Mouse (Mus musculus) heart, postnatal 10 days (tissue): ENCODE data around the gene Fstl4. TPM values are rescaled to one million over a fixed set of nuclear protein-coding genes. Genes with fewer than 3 reads are reported as not detected.

Experiments used
- DNase-seq, 2 experiments: peaks; one replicate each; pipeline ENCODE4 v3.0.0; 2021
- intact Hi-C: fragments of 180-260 bp; cut with DNase I; formaldehyde crosslinking; loops from one replicate; pipeline ENCODE4 v1.15.1; 2025
- total RNA-seq, 2 experiments: library from RNA; stranded (reverse); gene quantifications; 2 replicates each; pipeline ENCODE4 v1.2.3; 2021

Fstl4 gene
- 1 to 10 TPM; 7.7 to 8.5 TPM for total RNA-seq

DNA sequence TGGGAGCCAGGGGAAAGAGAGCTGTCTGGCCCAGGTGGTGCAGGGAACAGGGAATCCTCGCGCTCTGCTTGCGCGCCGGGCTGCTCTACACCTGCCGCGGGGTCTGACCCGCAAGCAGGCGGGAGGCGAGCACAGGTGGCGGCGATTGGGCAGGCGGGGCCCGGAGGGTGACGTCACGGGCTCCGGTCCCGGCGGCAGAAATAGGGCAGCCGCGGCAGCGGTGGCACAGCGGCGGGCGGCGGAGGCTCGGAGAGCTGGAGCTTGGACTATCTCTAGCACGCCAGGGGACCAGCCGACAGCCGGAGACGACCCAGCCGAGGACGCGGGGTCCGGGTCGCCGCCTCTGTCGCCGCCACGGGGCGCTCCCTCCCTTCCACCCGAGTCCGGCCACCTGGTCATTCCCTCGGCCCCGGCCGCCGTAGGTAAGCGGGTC, at the start of gene Fstl4:
TSS of gene Fstl4 (plus strand) at position 174 of the 433 bp plus-strand sequence.
- intact Hi-C loops = loop anchor here (5.0 kb wide), 2 partner anchors 242 to 342 kb away; no protein-coding TSS in a partner anchor
- peak; percentile 41 to 56 for DNase-seq

DNA sequence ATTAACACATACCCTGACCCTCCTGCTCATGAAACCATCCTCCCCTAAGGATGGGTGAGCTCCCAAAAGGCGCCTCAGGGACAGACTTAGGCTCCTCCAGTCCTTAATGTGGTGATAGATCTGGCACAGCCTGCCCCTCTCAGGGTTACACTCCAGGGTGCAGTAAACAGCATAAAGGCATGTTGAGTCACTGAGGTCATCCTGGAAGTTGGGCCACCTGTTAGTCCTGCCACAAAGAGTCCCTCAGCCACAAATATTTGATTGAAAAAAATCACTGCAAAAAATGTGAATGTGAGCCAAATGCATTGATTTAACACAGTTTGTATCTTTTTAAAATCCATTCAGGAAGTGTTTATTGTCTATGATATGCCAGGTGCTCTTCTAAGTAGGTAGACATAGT, 45.9 kb upstream of the Fstl4 start:
- intact Hi-C loops = no loop called here
- DNase-seq = no peak

DNA sequence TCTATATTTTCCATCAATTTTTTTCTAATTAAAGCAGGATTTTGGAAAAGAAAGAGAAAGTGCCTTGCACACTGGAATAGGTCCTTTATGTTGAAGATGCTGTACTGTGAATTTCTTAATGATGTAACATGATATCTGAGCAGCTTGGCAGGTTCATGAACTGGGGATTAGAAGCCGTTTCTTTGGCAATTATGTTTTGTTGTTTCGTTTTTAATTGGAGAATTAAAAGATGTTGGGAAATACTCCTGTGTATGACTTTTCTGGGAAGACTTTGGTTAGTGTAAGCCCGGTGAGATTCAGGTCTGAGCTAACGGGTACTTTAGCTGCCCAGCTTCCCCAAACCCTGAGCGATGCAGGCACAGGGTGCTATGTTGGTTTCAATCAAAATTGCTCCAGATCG, 43.3 kb upstream of the Fstl4 start:
- DNase-seq = no peak
- intact Hi-C loops = no loop called here

DNA sequence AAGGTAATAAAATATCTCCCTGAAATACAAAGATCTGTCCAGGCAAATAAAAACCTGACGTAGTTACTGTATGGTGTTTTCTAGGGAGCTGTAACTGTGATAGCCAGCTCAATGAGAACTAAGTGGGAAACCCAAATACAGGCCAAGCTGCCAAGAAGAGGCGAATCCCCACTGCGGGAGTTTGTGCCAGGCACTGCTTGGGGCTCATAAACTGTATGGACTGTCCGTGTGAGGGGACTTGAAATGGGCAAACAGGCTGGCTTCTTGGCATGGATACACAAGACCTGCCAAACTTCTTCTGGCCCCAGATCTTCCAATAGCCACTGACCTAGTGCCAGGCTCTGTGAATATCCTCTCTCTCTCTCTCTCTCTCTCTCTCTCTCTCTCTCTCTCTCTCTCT, 41.7 kb upstream of the Fstl4 start:
- no peak for DNase-seq
- intact Hi-C loops = no loop called here

DNA sequence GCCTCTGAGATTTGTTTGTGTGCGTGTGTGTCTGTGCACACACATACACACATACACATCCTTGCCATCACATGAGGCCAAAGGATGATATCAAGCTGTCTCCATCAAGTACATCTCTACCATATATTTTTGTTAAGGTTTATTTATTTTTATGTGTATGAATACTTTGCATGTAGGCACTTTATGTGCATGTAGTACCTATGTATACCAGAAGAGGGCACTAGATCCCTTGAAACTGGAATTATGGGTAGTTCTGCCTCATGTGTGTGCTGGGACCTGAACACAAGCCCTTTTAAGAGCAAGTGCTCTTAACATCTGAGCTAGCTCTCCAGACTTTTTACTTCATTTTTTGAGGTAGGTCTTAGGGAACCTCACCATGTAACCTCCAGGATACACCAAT, 38.4 kb upstream of the Fstl4 start:
- intact Hi-C loops = no loop called here
- DNase-seq = no peak

DNA sequence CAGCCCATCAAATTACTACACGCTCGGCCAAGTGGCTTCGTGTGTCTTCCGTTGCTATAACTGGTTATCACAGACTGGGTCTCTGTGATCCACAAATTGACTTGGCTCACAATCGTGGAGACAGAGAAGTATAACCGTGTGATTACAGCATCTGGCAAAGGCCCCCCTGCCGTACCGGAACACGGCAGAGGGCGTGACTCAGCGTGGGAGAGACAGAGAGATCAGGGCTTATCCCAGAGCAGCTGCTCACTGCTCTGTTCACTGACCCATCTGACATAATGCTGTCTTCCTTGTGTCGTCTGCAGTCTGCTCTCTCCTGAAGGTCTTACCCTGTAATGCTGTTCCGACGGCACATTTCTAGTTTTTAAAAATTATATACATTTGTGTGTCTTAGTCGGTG, 36.0 kb upstream of the Fstl4 start:
- intact Hi-C loops = no loop called here

DNA sequence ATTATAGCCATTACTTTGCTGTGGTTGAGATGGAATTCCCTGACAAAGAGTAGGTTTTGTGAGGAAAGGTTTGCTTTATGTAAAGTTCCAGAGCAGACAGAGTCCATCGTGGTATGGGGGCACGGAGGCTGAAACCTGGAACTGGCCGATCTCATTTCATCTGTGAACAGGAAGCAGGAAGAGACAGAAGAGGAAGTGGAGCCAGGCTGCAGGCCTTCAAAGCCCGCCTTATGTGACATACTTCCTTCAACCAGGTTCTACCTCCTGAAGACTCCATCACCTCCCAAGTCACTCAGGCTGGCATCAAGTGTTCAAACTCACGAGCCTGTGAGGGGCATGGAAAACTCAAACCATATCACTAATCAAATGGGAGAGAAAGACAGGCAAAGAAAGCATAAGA, 34.5 kb upstream of the Fstl4 start:
- intact Hi-C loops = no loop called here
- no peak for DNase-seq

More for the DNA sequence above, 36.0 kb upstream of the Fstl4 start:
- DNase-seq = peak in 1 of 2 experiments; percentile 4

DNA sequence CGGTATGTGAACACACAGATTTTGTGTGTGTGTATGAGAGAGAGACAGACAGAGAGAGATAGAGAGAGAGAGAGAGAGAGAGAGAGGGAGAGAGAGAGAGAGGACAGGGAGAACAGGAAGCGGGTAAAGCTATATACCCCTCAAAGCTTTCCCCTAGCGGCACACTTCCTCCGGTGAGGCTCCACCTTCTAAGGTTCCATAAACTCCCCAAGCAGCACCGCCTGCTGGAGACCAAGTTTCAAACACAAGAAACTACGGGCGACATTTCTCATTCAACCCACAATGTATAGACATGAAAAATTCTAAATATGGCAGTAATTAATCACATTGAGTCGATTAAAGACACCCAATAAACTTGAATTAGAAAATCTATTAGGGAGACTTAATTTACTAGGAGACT, 32.5 kb upstream of the Fstl4 start:
- intact Hi-C loops = no loop called here
- DNase-seq = no peak

DNA sequence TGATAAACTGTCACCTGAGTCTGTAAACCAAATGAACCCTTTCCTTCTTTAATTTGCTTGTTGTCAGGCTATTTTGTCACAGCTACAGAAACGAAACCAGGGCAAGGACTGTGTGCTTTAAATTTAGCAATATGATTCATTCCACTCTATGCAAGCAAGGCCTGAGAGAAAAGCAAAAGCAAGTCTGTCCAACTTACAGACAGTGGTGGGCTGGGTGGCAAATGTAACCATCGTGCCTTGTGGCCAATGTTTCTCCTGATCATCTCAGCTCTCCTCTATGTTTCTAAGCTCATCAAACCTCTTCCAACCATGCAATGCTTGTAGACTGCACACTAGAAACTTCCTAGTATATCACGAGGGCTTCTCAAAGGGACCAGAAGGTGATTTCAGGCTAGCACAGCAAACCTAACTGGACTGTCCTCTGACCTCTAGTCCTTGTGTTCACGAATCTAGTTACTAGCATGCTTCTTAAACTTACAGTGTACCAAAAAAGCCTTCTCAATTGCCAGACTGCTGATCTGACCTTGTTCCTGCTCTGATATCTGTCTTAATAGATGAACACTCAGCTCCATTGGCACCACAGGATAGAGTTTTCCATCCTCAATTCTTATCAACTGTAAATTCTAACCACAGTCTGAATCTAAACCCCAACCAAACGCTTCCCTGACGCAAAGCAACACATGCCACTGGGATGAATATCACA, 29.8 kb upstream of the Fstl4 start:
- DNase-seq = no peak
- intact Hi-C loops = no loop called here

DNA sequence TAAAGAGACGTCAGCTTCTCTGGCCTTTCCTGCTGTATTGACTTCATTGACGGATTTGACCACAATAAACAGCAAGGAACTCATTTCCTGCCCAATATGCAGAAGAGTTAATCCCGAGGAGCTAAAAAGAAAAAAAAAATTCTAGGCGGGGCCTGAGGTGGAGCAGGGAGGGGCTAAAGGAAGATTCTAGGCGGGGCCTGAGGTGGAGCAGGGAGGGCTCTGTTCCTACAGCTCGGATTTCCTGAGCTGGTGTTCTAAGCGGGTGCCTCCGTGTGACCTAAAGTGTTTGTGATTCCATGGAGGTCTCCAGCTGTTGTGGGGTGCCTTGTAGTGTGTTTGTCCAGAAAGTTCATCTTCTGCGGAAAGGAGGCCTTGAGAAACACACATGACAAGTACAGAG, 25.2 kb upstream of the Fstl4 start:
- no peak for DNase-seq
- intact Hi-C loops = no loop called here

DNA sequence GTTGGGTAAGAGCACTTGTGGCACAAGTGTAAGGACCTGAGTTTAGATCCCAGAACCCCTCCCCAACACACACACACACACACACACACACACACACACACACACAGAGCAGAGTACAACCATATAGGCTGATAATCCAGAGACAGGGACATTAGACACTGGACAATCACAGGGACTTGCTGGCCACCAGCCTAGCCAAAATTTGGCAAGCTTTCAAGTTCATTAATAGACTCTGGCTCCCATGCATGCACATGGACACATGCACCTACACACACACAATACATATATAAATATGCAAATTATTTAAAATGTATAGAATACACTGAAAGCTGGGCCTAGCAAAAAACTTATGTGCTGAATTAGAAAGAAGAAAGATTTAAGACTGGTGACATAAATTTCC, 24.0 kb upstream of the Fstl4 start:
- DNase-seq = peak; percentile 14 to 23
- intact Hi-C loops = no loop called here

DNA sequence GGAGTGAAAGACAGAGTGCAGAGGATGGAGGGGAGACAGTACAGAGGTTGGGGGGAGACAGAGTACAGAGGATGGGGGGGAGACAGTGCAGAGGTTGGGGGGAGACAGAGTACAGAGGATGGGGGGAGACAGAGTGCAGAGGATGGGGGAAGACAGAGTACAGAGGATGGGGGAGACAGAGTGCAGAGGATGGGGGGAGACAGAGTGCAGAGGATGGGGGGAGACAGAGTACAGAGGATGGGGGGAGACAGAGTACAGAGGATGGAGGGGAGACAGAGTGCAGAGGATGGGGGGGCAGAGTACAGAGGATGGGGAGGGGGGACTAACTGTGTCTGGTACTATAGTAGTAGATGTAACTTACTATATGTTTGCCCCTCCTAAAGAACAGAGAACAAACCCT, 20.5 kb upstream of the Fstl4 start:
- intact Hi-C loops = no loop called here
- no peak for DNase-seq

DNA sequence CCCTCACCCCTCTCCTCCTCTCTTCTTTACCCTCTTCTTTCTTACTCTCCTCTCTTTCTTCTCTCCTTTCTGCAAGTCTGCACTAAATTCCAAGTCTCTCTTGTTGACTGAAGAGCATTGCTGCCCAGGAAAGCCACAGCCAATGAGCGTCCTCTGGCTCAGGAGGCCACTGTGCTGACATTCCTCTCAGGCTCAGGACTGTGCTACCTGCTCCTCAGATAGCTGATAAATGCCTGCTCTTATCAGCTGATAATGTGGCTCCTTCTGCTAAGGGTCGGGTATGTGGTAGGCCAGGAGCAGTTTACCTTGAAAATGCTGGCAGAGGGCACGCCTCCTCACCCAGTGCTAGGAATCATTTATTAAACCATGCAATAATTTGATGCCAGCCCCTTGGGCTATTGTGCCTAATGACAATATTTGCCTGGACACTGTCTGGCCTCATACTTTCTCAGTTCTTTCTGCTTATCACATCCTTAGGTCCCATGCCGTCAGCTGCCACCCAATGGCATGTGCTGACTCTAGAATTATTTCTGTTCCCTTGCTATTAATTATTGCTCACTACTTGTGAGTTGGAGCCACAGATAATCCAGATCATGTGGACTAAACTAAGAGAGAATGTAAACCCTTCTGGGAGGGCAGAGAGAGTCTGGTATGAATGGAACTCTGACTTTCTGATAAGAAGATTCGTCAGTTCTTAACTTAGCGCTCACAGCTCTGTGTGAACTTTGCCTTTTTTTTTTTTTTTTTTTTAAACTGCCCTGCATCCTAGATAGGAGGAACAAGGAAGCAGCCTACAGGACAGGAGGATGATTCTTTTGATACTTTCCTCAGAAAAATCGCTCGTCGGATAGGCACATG, 19.6 kb upstream of the Fstl4 start:
- intact Hi-C loops = no loop called here
- peak; percentile 31 to 48 for DNase-seq

DNA sequence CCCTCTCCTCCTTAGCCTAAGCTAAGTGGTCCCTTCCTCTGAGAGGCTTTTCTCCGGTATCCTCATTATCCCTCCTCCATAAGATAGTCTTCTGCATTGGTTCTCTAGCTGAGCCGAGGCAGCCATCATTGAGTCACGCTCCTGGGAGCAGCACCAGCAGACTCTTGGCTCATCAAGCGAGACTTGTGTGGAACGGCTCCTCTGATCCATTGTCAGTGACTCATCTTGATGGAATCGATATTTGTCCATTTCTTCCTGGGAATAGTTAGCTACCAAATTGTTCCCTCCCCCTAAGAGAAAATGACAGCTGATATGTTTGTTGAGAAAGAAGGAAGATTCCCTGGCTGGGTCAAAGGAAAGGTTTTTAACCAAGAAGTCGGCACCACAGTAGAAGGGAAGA, 17.2 kb upstream of the Fstl4 start:
- intact Hi-C loops = no loop called here
- DNase-seq = no peak

DNA sequence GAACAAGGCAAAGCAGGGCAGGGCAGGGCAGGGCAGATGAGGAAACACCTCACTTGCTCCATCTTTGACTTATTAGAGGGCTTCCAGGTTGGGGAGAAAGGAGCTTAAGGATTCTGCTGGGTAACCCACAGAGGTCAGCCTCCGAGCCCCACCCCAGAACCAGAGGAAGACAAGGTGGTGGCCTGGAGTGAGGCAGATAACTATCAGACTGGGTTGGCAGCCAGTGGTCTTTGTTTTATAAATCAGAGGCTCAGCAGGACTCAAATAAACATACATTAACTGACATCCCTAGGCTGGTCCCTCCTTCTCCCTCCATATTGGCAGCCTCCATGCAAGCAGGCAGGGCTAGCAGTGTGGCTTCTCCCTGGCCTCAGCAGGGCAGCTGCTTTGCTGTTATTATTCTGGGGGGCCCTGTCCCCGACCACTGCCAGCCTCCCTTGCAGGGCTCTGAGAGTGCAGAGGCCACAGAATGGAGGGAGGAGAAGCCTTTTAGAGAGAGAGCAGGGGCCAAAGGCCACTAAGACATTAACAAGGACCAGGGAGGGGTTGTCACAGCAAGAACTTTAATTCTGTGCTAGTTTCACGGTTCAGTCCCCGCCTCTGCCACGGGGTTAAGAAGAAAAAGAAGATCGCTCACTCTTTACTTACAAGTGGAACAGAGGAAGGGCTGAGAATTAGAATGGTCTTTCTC, 16.5 kb upstream of the Fstl4 start:
- DNase-seq = no peak
- intact Hi-C loops = no loop called here

DNA sequence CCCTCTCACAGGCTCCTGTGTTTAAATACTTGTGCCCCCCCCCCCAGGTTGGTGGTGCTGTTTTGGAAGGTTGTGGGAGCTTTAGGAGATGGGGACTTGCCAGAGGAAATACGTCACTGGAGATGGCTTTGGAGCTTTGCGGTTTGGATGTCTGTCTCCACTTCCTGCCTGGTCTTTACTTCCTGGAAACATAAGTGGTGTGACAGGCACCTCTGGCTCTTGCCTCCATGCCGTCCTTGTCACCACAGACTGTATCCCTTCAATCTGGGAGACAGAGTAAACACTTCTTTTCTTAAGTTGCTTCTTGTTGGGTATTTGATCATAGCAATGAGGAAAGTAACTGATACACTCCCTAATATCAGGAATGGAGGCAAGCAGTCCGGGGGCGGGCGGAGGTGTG, 14.4 kb upstream of the Fstl4 start:
- intact Hi-C loops = no loop called here
- DNase-seq = no peak

DNA sequence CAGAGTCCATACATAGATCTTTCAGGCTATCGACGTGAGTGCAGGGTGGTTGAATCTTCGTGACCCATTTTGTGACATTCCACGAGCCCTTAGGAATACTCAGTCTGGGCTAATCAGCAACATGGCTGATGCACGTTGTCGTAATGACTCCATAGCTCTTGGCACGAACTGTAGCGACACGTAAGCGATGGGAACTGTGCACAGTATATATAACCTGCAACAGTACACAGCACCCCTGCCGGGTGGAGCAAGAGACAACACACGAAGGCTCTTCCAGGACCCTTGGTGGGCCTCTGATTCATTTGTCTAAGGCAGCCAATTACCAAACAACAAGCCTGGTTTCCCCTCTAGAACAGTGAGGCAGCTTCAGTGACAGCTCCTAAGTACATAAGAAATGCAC, 11.9 kb upstream of the Fstl4 start:
- DNase-seq = no peak
- intact Hi-C loops = no loop called here

DNA sequence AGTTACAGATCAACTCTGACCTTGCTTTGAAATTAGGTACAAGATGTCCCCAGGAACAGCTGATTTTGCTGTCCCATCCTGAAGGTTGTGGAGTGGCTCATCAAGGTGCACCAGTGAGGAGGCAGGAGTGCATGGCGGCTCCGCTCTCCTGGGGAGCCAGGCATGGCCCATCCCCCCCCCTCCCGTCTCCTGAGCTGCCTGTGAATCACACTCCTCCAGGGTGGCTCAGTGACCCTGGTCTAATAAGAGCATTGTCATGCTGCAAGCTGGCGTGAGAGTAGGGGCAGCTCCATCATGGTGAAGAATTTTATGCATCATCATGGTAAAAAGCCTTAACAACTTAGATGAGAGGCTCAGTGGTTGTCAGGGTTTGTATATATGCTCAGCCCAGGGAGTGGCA, 11.2 kb upstream of the Fstl4 start:
- intact Hi-C loops = no loop called here
- no peak for DNase-seq

DNA sequence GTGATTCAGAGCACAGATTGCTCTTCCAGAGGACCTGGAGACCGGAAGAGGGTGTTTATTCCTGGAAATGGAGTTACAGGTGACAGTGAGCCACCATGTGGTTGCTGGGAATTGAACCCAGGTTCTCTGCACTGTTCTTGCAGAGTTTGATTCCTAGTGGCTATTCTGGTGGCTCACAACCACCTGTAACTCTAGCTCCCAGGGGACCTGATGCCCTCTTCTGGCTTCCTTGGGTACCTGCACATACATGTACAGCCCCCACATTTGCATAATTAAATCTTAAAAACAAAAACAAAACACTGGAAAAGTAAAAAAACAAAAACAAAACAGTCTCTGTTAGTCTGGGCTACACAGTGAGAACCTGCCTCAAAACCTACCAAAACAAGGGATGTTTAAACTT, 2.6 kb upstream of the Fstl4 start:
- intact Hi-C loops = loop anchor here (5.0 kb wide), 2 partner anchors 239 to 339 kb away; no protein-coding TSS in a partner anchor
- DNase-seq = no peak

DNA sequence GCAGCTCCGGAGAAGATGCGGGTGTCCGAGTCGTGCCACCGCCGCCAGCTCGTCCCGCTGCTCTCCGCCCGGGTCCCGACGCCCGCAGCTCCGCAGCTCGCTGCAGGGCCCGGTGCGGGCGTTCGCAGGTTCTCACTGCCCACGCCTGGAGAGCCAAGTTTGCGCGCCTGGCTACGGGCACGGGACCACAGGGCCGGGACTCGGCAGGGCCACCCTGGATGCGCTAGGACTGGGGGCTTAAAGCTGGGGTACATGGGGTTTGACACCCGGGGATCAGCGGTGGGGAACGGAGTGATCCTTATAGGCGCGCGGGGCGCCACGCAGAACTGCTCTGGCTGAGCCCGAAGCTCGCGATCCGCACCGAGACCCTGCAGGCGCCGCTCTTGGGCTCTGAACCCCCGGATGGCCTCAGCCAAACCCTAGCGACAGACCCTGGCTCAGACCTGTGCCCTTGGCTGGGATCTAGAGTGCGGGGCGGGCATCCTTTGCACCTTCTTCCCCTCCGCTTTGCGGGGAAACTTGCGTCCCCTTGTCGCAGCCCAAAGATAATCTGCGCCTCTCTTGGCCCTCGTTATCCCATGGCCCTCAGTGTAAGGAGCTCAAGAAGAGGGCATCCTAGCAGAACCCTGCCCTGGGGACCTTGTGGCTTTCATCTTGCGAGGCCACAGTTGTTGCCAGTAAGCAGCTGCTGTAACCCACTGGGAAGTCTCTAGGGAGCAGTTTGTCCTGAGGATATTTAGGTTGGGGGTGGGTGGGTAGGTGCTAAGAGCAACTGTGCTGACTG, 652 bp downstream of the Fstl4 start:
- intact Hi-C loops = loop anchor here (1.0 to 5.0 kb wide), 5 partner anchors 112 to 487 kb away; no protein-coding TSS in a partner anchor
- DNase-seq = peak in 1 of 2 experiments; percentile 20
